Mouse (Mus musculus) myocyte (in vitro differentiated cells): Measurements from ENCODE around the gene Lemd1. TPM values are rescaled to one million over a fixed set of nuclear protein-coding genes. Genes with fewer than 3 reads are reported as not detected.

Experiments used
- H3K27me3 ChIP-seq: one replicate; pipeline ENCODE4 v1.6.1; 2011; ENCODE audit not compliant: control insufficient read depth, insufficient read depth, insufficient read length
- H3K36me3 ChIP-seq: one replicate; pipeline ENCODE4 v1.6.1; 2011; ENCODE audit not compliant: control insufficient read depth, insufficient read depth
- H3K4me2 ChIP-seq: one replicate; pipeline ENCODE4 v1.6.1; 2011; ENCODE audit warnings: low read depth, control low read depth
- H3K4me3 ChIP-seq: one replicate; pipeline ENCODE4 v1.5.1; 2011; ENCODE audit warnings: mild to moderate bottlenecking, control low read depth, moderate library complexity
- H3K79me2 ChIP-seq: one replicate; pipeline ENCODE4 v1.6.1; 2011; ENCODE audit not compliant: control insufficient read depth, insufficient read depth
- H3ac ChIP-seq: one replicate; pipeline ENCODE4 v1.6.1; 2011; ENCODE audit not compliant: control insufficient read depth, insufficient read length
- CEBPB ChIP-seq: IDR thresholded peaks from 2 replicates; pipeline ENCODE4 v1.6.1; 2011; ENCODE audit warnings: mild to moderate bottlenecking, moderate library complexity; ENCODE audit not compliant: poor library complexity, insufficient read depth, severe bottlenecking
- E2F4 ChIP-seq: IDR thresholded peaks from one replicate; pipeline ENCODE4 v1.6.1; 2011; ENCODE audit warnings: mild to moderate bottlenecking, control low read depth, moderate library complexity; ENCODE audit not compliant: insufficient read depth
- MAX ChIP-seq: IDR thresholded peaks from one replicate; pipeline ENCODE4 v1.6.1; 2011; ENCODE audit warnings: low read depth, mild to moderate bottlenecking, control low read depth
- MYOD1 ChIP-seq, 3 experiments: IDR thresholded peaks; one replicate each; pipeline ENCODE4 v1.6.1; 2011; ENCODE audit warnings: control low read depth in 2 of 3, low read depth in 2 of 3, mild to moderate bottlenecking in 2 of 3, moderate library complexity in 1 of 3; ENCODE audit not compliant: insufficient read length in 2 of 3, control insufficient read depth in 1 of 3
- MYOG ChIP-seq, 3 experiments: IDR thresholded peaks; one replicate each; pipeline ENCODE4 v1.6.1; 2011; ENCODE audit warnings: control low read depth in 2 of 3, low read depth in 2 of 3, mild to moderate bottlenecking in 2 of 3; ENCODE audit not compliant: insufficient read length in 2 of 3, control insufficient read depth in 1 of 3, insufficient read depth in 1 of 3
- POLR2A ChIP-seq: IDR thresholded peaks from one replicate; pipeline ENCODE4 v1.6.1; 2011; ENCODE audit warnings: low read depth, mild to moderate bottlenecking, control low read depth, moderate library complexity; ENCODE audit not compliant: insufficient read length
- POLR2AphosphoS2 ChIP-seq: IDR thresholded peaks from one replicate; pipeline ENCODE4 v1.6.1; 2011; ENCODE audit warnings: low read depth, control low read depth; ENCODE audit not compliant: insufficient read length
- REST ChIP-seq: IDR thresholded peaks from one replicate; pipeline ENCODE4 v1.6.1; 2011; ENCODE audit warnings: mild to moderate bottlenecking, control low read depth, moderate library complexity; ENCODE audit not compliant: insufficient read depth, insufficient read length
- SRF ChIP-seq: IDR thresholded peaks from one replicate; pipeline ENCODE4 v1.6.1; 2011; ENCODE audit warnings: low read depth; ENCODE audit not compliant: control insufficient read depth, insufficient read length
- TCF12 ChIP-seq: IDR thresholded peaks from one replicate; pipeline ENCODE4 v1.6.1; 2011; ENCODE audit warnings: mild to moderate bottlenecking, control low read depth; ENCODE audit not compliant: poor library complexity, insufficient read depth, severe bottlenecking
- TCF3 ChIP-seq: IDR thresholded peaks from one replicate; pipeline ENCODE4 v1.6.1; 2011; ENCODE audit warnings: low read depth, control low read depth; ENCODE audit not compliant: insufficient read length
- USF1 ChIP-seq: IDR thresholded peaks from one replicate; pipeline ENCODE4 v1.6.1; 2011; ENCODE audit warnings: low read depth, mild to moderate bottlenecking, control low read depth, moderate library complexity
- polyA plus RNA-seq: library from polyadenylated mRNA; unstranded; fragments of >200 nt; fragmentation: generic; extraction: Trizol; gene quantifications from one replicate; pipeline ENCODE4 v1.2.1, GENCODE M21; 2012; ENCODE audit warnings: missing spikeins

Gene Lemd1
- polyA plus RNA-seq, 1 experiment = 0.49 TPM

DNA sequence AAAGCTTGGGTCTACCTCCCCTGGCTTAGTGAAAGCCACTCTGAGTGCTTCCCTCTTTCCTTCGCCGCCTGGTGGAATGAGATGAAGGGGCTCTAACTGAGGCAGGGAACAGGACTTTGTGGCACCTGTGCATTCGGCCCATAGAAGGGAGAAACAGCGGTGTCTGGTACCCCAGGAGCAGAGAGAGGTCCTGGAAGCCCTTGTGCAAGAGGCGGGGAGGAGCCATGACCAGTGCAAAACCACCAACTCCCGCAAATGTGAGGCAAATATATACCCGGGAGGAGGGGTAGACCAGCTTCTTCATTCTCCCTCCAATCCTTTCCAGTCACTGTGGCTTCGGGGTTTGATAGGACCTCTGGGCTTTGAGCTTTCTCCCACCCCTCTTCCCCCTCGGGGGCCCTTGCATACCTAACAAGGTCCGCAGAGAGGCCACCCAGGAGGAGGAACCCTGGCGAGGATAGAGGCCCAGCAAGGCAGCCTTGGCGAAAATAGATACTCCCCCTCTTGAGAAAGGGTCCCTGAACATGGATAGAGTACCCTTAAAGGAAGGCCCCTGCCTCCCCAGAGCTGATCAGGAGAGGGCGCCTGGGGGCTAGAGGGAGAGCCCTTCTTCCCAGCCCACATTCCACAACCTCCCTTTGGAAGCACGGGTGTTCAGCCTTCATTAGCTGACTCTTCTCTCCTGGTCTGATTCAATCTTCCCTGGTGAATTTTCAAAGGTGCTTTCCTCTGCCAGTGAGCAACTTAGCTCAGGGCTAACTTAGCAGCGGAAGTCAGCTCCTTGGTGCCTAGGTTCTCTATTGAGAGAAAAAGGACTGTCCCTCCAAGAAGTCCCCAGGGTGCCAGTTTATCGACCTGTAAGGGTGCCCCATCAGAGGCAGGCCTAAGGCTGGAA, 802 bp downstream of the Lemd1 start:
- Histone ChIP-seq H3ac (no peak overlapping the region), H3K79me2 (no peaks in the 10 kb centered on the region), H3K4me2 (no peak overlapping the region), H3K4me3 (no peak overlapping the region), H3K36me3 (no peaks in the 10 kb centered on the region), H3K27me3 (peaks cover 44% of the 10 kb centered on the region)
- no peak for TF ChIP-seq USF1
- no peak for TF ChIP-seq TCF12
- TF ChIP-seq POLR2AphosphoS2 = no peak

DNA sequence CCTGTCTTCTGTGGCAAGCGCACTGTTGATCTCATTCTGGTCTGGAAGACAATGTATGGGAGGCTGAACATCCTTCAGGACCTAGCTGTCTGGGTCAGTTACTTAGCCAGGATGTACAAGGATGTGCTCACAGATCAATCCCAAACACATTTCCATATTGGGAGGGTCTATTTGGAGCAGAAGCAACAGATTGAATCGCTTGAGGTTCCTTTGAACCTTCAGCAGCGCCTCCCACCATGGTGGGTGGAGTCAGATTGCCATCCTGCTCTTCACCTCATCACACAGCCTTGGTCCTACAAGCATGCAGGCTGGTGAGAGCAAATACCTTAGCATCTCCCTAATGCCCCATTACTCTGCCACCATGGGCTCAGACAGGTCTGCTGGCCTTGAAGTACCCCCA, 2.6 kb downstream of the Lemd1 start:
- Histone ChIP-seq H3K79me2 (no peaks in the 10 kb centered on the region), H3K4me2 (no peak overlapping the region), H3K27me3 (peaks cover 35% of the 10 kb centered on the region), H3K4me3 (no peak overlapping the region), H3ac (no peak overlapping the region), H3K36me3 (no peaks in the 10 kb centered on the region)
- TF ChIP-seq POLR2A = no peak
- no peak for TF ChIP-seq CEBPB
- TF ChIP-seq SRF = no peak
- TF ChIP-seq POLR2AphosphoS2 = no peak
- TF ChIP-seq MAX = no peak
- TF ChIP-seq E2F4 = no peak
- no peak for TF ChIP-seq MYOG (IDR thresholded peaks at IDR 0.05; ENCODE audit: control insufficient read depth in 1 of 3, insufficient read depth in 1 of 3, insufficient read length in 2 of 3, low read depth in 2 of 3)
- TF ChIP-seq MYOD1 (IDR thresholded peaks at IDR 0.05; ENCODE audit: control insufficient read depth in 1 of 3, insufficient read length in 2 of 3, low read depth in 2 of 3) = no peak
- TF ChIP-seq TCF3 = no peak
- TF ChIP-seq TCF12 = no peak
- no peak for TF ChIP-seq REST
- no peak for TF ChIP-seq USF1

DNA sequence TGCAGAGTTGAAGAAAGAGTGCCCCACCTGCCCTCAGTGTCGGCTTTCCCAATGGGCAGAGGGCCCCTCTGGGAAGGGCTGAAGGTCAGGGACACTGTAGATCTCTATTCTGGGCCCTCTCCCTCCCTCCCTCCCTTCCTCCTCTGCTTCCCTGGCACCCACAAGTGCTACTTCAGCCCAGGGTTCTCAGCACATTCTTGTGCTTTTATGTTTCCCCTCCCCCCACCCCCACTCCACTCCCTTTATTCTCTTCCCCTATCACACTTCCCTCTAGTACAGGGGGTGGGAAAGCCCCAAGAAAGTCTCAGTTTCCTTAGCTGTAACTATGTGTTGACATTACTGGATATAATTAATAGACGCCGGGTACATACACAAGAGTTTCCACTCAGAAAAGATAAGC, 3.4 kb downstream of the Lemd1 start:
- peaks cover 29% of the 10 kb centered on the region for H3K27me3 ChIP-seq
- TF ChIP-seq USF1 (no peak), E2F4 (no peak), POLR2A (no peak), REST (no peak), MAX (no peak), CEBPB (no peak), TCF3 (no peak), POLR2AphosphoS2 (no peak), MYOD1 (IDR thresholded peaks at IDR 0.05; ENCODE audit: control insufficient read depth in 1 of 3, insufficient read length in 2 of 3, low read depth in 2 of 3) (no peak), MYOG (IDR thresholded peaks at IDR 0.05; ENCODE audit: control insufficient read depth in 1 of 3, insufficient read depth in 1 of 3, insufficient read length in 2 of 3, low read depth in 2 of 3) (no peak), SRF (no peak), TCF12 (no peak)

DNA sequence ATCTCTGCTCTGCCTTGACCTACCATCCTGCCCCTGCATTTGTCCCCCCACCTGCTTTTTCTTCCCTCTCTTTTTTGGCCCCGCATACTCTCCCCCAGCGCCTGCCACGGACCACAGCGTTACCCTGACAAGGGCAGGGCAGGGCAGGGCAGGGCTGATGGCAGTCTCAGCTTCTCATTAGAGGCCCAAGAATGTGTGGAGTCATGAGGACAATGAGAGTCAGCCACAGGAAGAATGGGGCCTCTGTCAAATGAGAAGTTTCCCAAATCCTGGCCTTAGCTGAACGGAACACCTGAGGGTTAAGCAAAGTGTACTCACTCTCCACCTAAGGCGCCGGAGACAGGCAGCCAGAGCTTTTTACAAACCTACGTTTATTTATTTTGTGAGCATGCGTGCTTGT, 3.9 kb downstream of the Lemd1 start:
- no peaks in the 10 kb centered on the region for H3K79me2 ChIP-seq
- H3K27me3 ChIP-seq = peaks cover 24% of the 10 kb centered on the region
- H3ac ChIP-seq = no peak overlapping the region

More for the DNA sequence above, 3.4 kb downstream of the Lemd1 start:
- Histone ChIP-seq H3K4me3 (no peak overlapping the region), H3K36me3 (no peaks in the 10 kb centered on the region), H3ac (no peak overlapping the region), H3K4me2 (no peak overlapping the region), H3K79me2 (no peaks in the 10 kb centered on the region)

More for the DNA sequence above, 3.9 kb downstream of the Lemd1 start:
- TF ChIP-seq SRF (no peak), TCF12 (no peak), CEBPB (no peak), USF1 (no peak), MYOD1 (IDR thresholded peaks at IDR 0.05; ENCODE audit: control insufficient read depth in 1 of 3, insufficient read length in 2 of 3, low read depth in 2 of 3) (no peak), POLR2AphosphoS2 (no peak), REST (no peak), MYOG (IDR thresholded peaks at IDR 0.05; ENCODE audit: control insufficient read depth in 1 of 3, insufficient read depth in 1 of 3, insufficient read length in 2 of 3, low read depth in 2 of 3) (no peak), TCF3 (no peak), POLR2A (no peak), MAX (no peak), E2F4 (no peak)
- Histone ChIP-seq H3K4me3 (no peak overlapping the region), H3K36me3 (no peaks in the 10 kb centered on the region), H3K4me2 (no peak overlapping the region)
